Mouse (Mus musculus) myocyte (in vitro differentiated cells): ENCODE results near the gene Prkcg. TPM values are rescaled to one million over a fixed set of nuclear protein-coding genes. Genes with fewer than 3 reads are reported as not detected.

Experiments
- H3K27me3 ChIP-seq: one replicate; pipeline ENCODE4 v1.6.1; 2011; ENCODE audit not compliant: control insufficient read depth, insufficient read depth, insufficient read length
- H3K36me3 ChIP-seq: one replicate; pipeline ENCODE4 v1.6.1; 2011; ENCODE audit not compliant: control insufficient read depth, insufficient read depth
- H3K4me2 ChIP-seq: one replicate; pipeline ENCODE4 v1.6.1; 2011; ENCODE audit warnings: low read depth, control low read depth
- H3K4me3 ChIP-seq: one replicate; pipeline ENCODE4 v1.5.1; 2011; ENCODE audit warnings: mild to moderate bottlenecking, control low read depth, moderate library complexity
- H3K79me2 ChIP-seq: one replicate; pipeline ENCODE4 v1.6.1; 2011; ENCODE audit not compliant: control insufficient read depth, insufficient read depth
- H3ac ChIP-seq: one replicate; pipeline ENCODE4 v1.6.1; 2011; ENCODE audit not compliant: control insufficient read depth, insufficient read length
- CEBPB ChIP-seq: IDR thresholded peaks from 2 replicates; pipeline ENCODE4 v1.6.1; 2011; ENCODE audit warnings: mild to moderate bottlenecking, moderate library complexity; ENCODE audit not compliant: poor library complexity, insufficient read depth, severe bottlenecking
- E2F4 ChIP-seq: IDR thresholded peaks from one replicate; pipeline ENCODE4 v1.6.1; 2011; ENCODE audit warnings: mild to moderate bottlenecking, control low read depth, moderate library complexity; ENCODE audit not compliant: insufficient read depth
- MAX ChIP-seq: IDR thresholded peaks from one replicate; pipeline ENCODE4 v1.6.1; 2011; ENCODE audit warnings: low read depth, mild to moderate bottlenecking, control low read depth
- MYOD1 ChIP-seq, 3 experiments: IDR thresholded peaks; one replicate each; pipeline ENCODE4 v1.6.1; 2011; ENCODE audit warnings: control low read depth in 2 of 3, low read depth in 2 of 3, mild to moderate bottlenecking in 2 of 3, moderate library complexity in 1 of 3; ENCODE audit not compliant: insufficient read length in 2 of 3, control insufficient read depth in 1 of 3
- MYOG ChIP-seq, 3 experiments: IDR thresholded peaks; one replicate each; pipeline ENCODE4 v1.6.1; 2011; ENCODE audit warnings: control low read depth in 2 of 3, low read depth in 2 of 3, mild to moderate bottlenecking in 2 of 3; ENCODE audit not compliant: insufficient read length in 2 of 3, control insufficient read depth in 1 of 3, insufficient read depth in 1 of 3
- POLR2A ChIP-seq: IDR thresholded peaks from one replicate; pipeline ENCODE4 v1.6.1; 2011; ENCODE audit warnings: low read depth, mild to moderate bottlenecking, control low read depth, moderate library complexity; ENCODE audit not compliant: insufficient read length
- POLR2AphosphoS2 ChIP-seq: IDR thresholded peaks from one replicate; pipeline ENCODE4 v1.6.1; 2011; ENCODE audit warnings: low read depth, control low read depth; ENCODE audit not compliant: insufficient read length
- REST ChIP-seq: IDR thresholded peaks from one replicate; pipeline ENCODE4 v1.6.1; 2011; ENCODE audit warnings: mild to moderate bottlenecking, control low read depth, moderate library complexity; ENCODE audit not compliant: insufficient read depth, insufficient read length
- SRF ChIP-seq: IDR thresholded peaks from one replicate; pipeline ENCODE4 v1.6.1; 2011; ENCODE audit warnings: low read depth; ENCODE audit not compliant: control insufficient read depth, insufficient read length
- TCF12 ChIP-seq: IDR thresholded peaks from one replicate; pipeline ENCODE4 v1.6.1; 2011; ENCODE audit warnings: mild to moderate bottlenecking, control low read depth; ENCODE audit not compliant: poor library complexity, insufficient read depth, severe bottlenecking
- TCF3 ChIP-seq: IDR thresholded peaks from one replicate; pipeline ENCODE4 v1.6.1; 2011; ENCODE audit warnings: low read depth, control low read depth; ENCODE audit not compliant: insufficient read length
- USF1 ChIP-seq: IDR thresholded peaks from one replicate; pipeline ENCODE4 v1.6.1; 2011; ENCODE audit warnings: low read depth, mild to moderate bottlenecking, control low read depth, moderate library complexity
- polyA plus RNA-seq: library from polyadenylated mRNA; unstranded; fragments of >200 nt; fragmentation: generic; extraction: Trizol; gene quantifications from one replicate; pipeline ENCODE4 v1.2.1, GENCODE M21; 2012; ENCODE audit warnings: missing spikeins

Gene Prkcg
- polyA plus RNA-seq, 1 experiment = 0.50 TPM

DNA sequence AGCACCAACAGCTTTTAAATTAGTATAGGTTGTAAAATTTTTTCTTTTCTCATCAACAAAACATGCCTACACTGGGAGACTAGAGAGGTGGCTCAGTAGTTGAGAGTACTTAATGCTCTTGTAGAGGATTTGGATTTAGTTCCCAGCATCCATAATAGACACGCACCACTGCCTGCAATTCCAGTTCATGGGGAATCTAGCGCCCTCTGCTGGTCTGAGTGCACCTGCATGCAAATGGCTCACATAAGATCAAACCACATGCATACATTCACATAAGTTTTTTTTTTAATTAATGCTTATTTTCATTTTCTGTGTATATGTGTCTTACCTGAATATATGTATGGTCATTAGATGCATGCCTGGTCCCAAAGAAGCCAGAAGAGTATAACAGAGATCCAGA is 26.2 kb upstream of the Prkcg start:
- TF ChIP-seq REST (no peak), E2F4 (no peak), MYOD1 (IDR thresholded peaks at IDR 0.05; ENCODE audit: control insufficient read depth in 1 of 3, insufficient read length in 2 of 3, low read depth in 2 of 3) (no peak), MYOG (IDR thresholded peaks at IDR 0.05; ENCODE audit: control insufficient read depth in 1 of 3, insufficient read depth in 1 of 3, insufficient read length in 2 of 3, low read depth in 2 of 3) (no peak), TCF3 (no peak), CEBPB (no peak), MAX (no peak), TCF12 (no peak), USF1 (no peak), POLR2AphosphoS2 (no peak), SRF (no peak)
- Histone ChIP-seq H3K27me3 (no peaks in the 10 kb centered on the region), H3ac (no peak overlapping the region), H3K4me3 (no peak overlapping the region), H3K79me2 (no peaks in the 10 kb centered on the region), H3K36me3 (no peaks in the 10 kb centered on the region), H3K4me2 (no peak overlapping the region)

GRCm38 (mm10) chr7:3264390-3265022 is 24.5 kb upstream of the Prkcg start:
- H3K4me2 ChIP-seq = no peak overlapping the region
- TF ChIP-seq MYOG (IDR thresholded peaks at IDR 0.05; ENCODE audit: control insufficient read depth in 1 of 3, insufficient read depth in 1 of 3, insufficient read length in 2 of 3, low read depth in 2 of 3) (no peak), MAX (no peak), E2F4 (no peak), REST (no peak), POLR2A (no peak), TCF3 (no peak), POLR2AphosphoS2 (no peak), CEBPB (no peak), MYOD1 (IDR thresholded peaks at IDR 0.05; ENCODE audit: control insufficient read depth in 1 of 3, insufficient read length in 2 of 3, low read depth in 2 of 3) (no peak), TCF12 (no peak)
- H3K4me3 ChIP-seq = no peak overlapping the region
- no peaks in the 10 kb centered on the region for H3K36me3 ChIP-seq
- H3ac ChIP-seq = no peak overlapping the region
- no peaks in the 10 kb centered on the region for H3K27me3 ChIP-seq
- no peaks in the 10 kb centered on the region for H3K79me2 ChIP-seq

DNA sequence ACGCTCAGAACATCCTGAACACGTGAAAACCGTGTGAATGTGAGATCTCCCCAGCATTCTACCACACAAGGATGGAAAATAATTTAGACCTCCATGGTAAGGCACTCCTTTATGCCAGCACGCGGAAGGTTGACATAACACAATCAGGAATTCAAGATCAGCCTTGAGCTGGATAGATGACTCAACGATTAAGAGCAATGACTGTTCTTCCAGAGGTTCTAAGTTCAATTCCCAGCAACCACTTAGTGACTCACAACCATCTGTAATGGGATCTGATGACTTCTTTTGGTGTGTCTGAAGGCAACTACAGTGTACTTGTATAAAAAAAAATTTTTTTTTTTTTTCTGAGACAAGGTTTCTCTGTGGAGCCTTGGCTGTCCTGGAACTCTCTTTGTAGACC is 23.7 kb upstream of the Prkcg start:
- TF ChIP-seq TCF12 (no peak), SRF (no peak), USF1 (no peak), POLR2AphosphoS2 (no peak), CEBPB (no peak), TCF3 (no peak), REST (no peak), E2F4 (no peak), MYOD1 (IDR thresholded peaks at IDR 0.05; ENCODE audit: control insufficient read depth in 1 of 3, insufficient read length in 2 of 3, low read depth in 2 of 3) (no peak), MYOG (IDR thresholded peaks at IDR 0.05; ENCODE audit: control insufficient read depth in 1 of 3, insufficient read depth in 1 of 3, insufficient read length in 2 of 3, low read depth in 2 of 3) (no peak)
- no peaks in the 10 kb centered on the region for H3K36me3 ChIP-seq
- no peak overlapping the region for H3ac ChIP-seq
- H3K27me3 ChIP-seq = no peaks in the 10 kb centered on the region
- H3K4me3 ChIP-seq = no peak overlapping the region
- H3K4me2 ChIP-seq = no peak overlapping the region
- H3K79me2 ChIP-seq = no peaks in the 10 kb centered on the region

DNA sequence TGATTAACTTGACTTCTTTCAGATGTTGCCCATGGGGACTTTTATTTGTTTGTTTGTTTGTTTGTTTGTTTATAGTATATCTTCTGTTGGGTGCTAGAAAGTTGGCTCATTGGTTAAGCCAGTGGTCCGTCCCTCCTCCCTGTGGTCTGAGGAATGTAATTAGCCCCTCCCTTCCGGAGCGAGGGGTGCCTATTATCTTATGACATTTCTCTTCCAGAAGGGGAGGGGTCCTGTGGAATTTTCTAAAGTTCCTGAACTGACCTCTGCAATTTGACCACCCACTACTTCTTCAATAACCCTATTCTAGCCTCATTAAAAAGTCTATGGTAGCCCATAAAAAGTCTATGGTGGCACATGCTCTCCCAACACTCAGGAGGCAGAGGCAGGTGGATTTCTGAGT is 21.7 kb upstream of the Prkcg start:
- TF ChIP-seq MYOD1 (IDR thresholded peaks at IDR 0.05; ENCODE audit: control insufficient read depth in 1 of 3, insufficient read length in 2 of 3, low read depth in 2 of 3) = no peak
- no peak for TF ChIP-seq POLR2AphosphoS2
- TF ChIP-seq MAX = no peak
- no peak for TF ChIP-seq POLR2A
- TF ChIP-seq CEBPB = no peak
- no peak for TF ChIP-seq TCF12
- no peak for TF ChIP-seq E2F4
- no peaks in the 10 kb centered on the region for H3K27me3 ChIP-seq
- no peaks in the 10 kb centered on the region for H3K79me2 ChIP-seq
- no peak overlapping the region for H3K4me2 ChIP-seq
- H3K4me3 ChIP-seq = no peak overlapping the region
- no peaks in the 10 kb centered on the region for H3K36me3 ChIP-seq
- no peak overlapping the region for H3ac ChIP-seq

- Histone ChIP-seq H3K4me3 (no peak overlapping the region), H3K79me2 (no peaks in the 10 kb centered on the region), H3ac (no peak overlapping the region), H3K36me3 (no peaks in the 10 kb centered on the region), H3K27me3 (no peaks in the 10 kb centered on the region), H3K4me2 (peak overlapping the region; percentile 45)
- no peak for TF ChIP-seq E2F4
- no peak for TF ChIP-seq REST
- TF ChIP-seq MAX = no peak
- no peak for TF ChIP-seq TCF3
- TF ChIP-seq USF1 = peak; percentile 50
These were observed 21.1 kb upstream of the Prkcg start for GRCm38 (mm10) chr7:3267888-3268287.
